Mouse (Mus musculus): ENCODE results near the gene Ncam2. TPM values are rescaled to one million over a fixed set of nuclear protein-coding genes. Genes with fewer than 3 reads are reported as not detected.

Gene Ncam2
- 1.0 TPM for polyA plus RNA-seq (2014; fragmentation: Illumina TruSeq; extraction: RNeasy Lipid Tissue Mini Kit (QIAGEN cat#74804); ENCODE audit: low read depth, low replicate concordance)

DNA sequence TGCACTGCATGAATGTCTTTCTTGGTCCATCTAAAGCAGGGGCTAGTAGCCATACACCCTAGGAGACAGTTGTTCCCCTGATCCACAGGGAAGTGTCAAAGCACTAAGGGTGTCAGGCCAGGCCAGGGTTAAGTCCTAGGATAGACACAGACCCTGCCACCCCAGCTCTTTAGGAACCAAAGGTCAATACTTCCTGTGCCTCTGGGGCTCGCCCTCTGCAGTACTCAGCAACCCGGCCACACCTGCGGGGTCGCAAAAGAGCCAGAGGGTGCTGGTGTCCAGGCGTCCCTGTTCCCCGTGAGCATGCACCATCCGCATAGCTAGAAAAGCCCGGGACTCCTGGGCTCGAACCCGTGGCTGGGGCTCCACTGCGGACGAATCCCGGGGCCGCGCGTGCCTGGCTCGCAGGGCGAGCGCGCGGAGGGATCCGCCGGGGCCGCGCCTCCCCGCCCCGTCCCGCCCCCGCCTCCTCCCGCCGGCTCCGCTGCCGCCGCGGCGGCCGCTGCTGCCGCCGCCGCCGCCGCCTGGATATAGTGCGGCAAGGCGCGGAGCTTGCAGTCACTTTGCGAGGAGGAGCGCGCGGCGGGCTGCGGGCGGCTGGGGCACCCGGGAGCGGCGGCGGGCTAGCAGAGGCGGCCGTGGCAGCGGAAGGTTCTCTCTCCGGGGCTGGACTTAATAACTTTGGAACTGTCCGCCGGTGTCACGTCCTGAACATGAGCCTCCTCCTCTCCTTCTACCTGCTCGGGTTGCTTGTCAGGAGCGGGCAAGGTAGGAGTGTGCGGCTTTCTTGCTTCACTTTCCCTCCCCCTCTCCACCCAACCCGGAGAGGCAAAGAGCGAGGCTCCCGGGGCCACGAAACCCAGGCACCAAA, at the start of gene Ncam2:
Ncam2 (plus strand) TSS at position 497 of the 871 bp plus-strand sequence.

Measured in liver, adult 10 weeks (tissue).